Mouse (Mus musculus): Measurements from ENCODE around the gene Itk. TPM values are rescaled to one million over a fixed set of nuclear protein-coding genes. Genes with fewer than 3 reads are reported as not detected.

The Itk gene
- polyA plus RNA-seq, 1 experiment = 125 TPM

DNA sequence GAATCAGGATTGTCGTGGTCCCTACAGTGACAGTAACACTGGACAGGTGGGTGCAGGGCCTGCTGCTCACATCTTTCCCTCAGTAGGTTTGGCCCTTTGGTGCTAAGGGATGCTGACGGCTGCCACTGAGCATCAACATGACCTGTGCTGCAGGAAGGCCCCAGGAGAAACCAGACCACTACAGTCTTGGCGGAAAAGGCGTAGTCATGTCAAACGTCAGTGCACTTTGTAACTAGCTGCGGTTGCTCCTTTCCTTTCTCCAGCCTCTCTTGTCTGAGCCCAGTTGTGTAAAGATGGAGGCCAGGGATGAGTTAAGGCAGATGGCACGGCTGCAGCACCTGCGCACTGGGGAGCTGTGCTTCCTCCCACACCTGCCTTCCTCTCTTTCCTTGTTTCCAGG, 14.3 kb downstream of the Itk start:
- H3K4me1 ChIP-seq (replicated peaks; ENCODE audit: control insufficient read depth, insufficient read depth, low read length) = peaks cover 41% of the 10 kb centered on the region
- WGBS = 67% methylated on average over 8 of the region's 8 CpGs
- peak overlapping the region; percentile 35; the same call in 1 of the 2 replicates for H3K27ac ChIP-seq (ENCODE audit: control insufficient read depth, insufficient read depth, low read length)
- no peak for DNase-seq
- H3K4me3 ChIP-seq (ENCODE audit: control insufficient read depth, insufficient read depth, low read length) = no peak overlapping the region
- H3K27me3 ChIP-seq (ENCODE audit: control insufficient read depth, insufficient read depth, low read length) = no peaks in the 10 kb centered on the region
- H3K36me3 ChIP-seq (ENCODE audit: control insufficient read depth, insufficient read depth, low read length) = peaks cover 27% of the 10 kb centered on the region
- TF ChIP-seq CTCF (IDR thresholded peaks at IDR 0.05; ENCODE audit: borderline replicate concordance, control insufficient read depth, extremely low read depth, insufficient read depth, low read length, poor library complexity) (no peak), POLR2A (IDR thresholded peaks at IDR 0.05; ENCODE audit: control insufficient read depth, extremely low read depth, insufficient read depth, low read length, poor library complexity) (no peak)

DNA sequence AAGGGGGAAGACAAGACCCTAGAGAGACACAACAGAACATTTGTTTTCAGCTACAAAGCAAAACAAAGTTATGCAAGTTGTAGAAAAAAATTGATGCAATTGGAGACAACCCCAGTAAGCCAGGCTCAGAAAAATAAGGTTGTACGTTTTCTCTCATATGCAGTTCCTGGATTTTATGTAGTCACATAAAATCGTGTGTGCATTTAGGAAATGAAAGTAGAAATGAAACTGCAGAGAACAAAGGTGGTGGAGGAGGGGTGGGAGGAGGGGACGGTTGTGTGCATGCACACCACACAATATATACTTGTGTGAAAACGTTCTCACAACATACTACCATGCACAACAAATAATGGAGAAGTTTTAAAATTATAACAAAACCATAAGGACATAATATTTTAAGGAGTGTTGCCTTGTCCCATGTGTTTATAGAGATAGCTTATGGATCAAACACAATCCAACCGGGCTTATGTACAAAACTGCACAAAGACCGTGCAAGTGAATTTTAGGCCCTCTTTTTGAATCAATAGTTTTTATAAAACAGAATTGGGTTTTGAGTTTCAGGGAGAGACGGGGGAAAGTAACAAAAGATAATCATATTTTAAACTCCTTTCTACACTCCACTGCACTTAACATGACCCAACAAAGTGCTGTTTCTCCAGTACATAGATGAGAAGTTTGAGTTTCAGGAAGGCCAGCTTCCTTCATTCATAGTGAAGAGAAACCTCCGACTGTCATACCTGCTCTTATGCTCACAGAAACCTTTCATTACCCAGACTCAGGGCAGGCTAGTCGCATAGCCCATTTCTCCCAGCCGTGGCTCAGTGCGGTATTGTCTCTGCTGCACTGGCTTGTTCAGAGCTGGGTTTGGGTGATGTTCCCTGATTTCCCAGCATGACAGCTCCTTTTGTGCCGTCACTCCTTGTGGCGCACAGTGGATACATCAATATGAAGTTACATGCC, 16.0 kb downstream of the Itk start:
- no peak for DNase-seq
- H3K4me1 ChIP-seq (replicated peaks; ENCODE audit: control insufficient read depth, insufficient read depth, low read length) = peaks cover 33% of the 10 kb centered on the region
- no peaks in the 10 kb centered on the region for H3K27me3 ChIP-seq (ENCODE audit: control insufficient read depth, insufficient read depth, low read length)
- H3K36me3 ChIP-seq (ENCODE audit: control insufficient read depth, insufficient read depth, low read length) = peaks cover 34% of the 10 kb centered on the region
- TF ChIP-seq CTCF (IDR thresholded peaks at IDR 0.05; ENCODE audit: borderline replicate concordance, control insufficient read depth, extremely low read depth, insufficient read depth, low read length, poor library complexity) (no peak), POLR2A (IDR thresholded peaks at IDR 0.05; ENCODE audit: control insufficient read depth, extremely low read depth, insufficient read depth, low read length, poor library complexity) (no peak)
- WGBS = 53% methylated on average over 13 of the region's 13 CpGs
- H3K27ac ChIP-seq (ENCODE audit: control insufficient read depth, insufficient read depth, low read length) = peak overlapping the region; percentile 87
- H3K4me3 ChIP-seq (ENCODE audit: control insufficient read depth, insufficient read depth, low read length) = no peak overlapping the region

- H3K4me1 ChIP-seq (replicated peaks; ENCODE audit: control insufficient read depth, insufficient read depth, low read length) = peaks cover 33% of the 10 kb centered on the region
- WGBS = 14% methylated on average over 8 of the region's 8 CpGs
These were observed 16.9 kb downstream of the Itk start for GRCm38 (mm10) chr11:46372331-46372953.

DNA sequence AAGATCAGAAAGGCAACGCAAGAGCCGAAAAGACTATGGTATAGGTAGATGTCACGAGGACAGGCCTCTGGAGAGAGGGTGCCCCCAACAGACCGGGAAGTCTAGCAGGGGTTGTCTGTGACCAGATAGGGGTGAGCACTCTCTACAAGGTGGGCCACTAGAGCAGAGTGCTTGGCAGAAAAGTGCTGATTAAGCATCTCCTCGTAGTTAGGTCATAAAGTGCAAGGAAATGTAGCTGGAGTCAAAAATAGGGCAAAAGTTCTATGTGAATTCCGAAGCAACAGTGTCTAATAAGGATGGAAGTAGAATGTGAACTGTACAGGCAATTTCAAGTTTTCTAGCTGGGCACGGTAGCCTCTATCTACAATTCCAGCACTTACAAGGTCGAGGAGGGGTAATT, 18.1 kb downstream of the Itk start:
- Histone ChIP-seq H3K4me1 (replicated peaks; ENCODE audit: control insufficient read depth, insufficient read depth, low read length) (peaks cover 27% of the 10 kb centered on the region), H3K4me3 (ENCODE audit: control insufficient read depth, insufficient read depth, low read length) (no peak overlapping the region), H3K27ac (ENCODE audit: control insufficient read depth, insufficient read depth, low read length) (no peak overlapping the region), H3K27me3 (ENCODE audit: control insufficient read depth, insufficient read depth, low read length) (no peaks in the 10 kb centered on the region), H3K36me3 (ENCODE audit: control insufficient read depth, insufficient read depth, low read length) (peaks cover 44% of the 10 kb centered on the region)
- WGBS = 94% methylated on average over 8 of the region's 8 CpGs
- DNase-seq = no peak
- TF ChIP-seq CTCF (IDR thresholded peaks at IDR 0.05; ENCODE audit: borderline replicate concordance, control insufficient read depth, extremely low read depth, insufficient read depth, low read length, poor library complexity) (no peak), POLR2A (IDR thresholded peaks at IDR 0.05; ENCODE audit: control insufficient read depth, extremely low read depth, insufficient read depth, low read length, poor library complexity) (no peak)

More at GRCm38 (mm10) chr11:46372331-46372953, 16.9 kb downstream of the Itk start:
- H3K27me3 ChIP-seq (ENCODE audit: control insufficient read depth, insufficient read depth, low read length) = no peaks in the 10 kb centered on the region
- DNase-seq = no peak
- TF ChIP-seq CTCF (IDR thresholded peaks at IDR 0.05; ENCODE audit: borderline replicate concordance, control insufficient read depth, extremely low read depth, insufficient read depth, low read length, poor library complexity) (no peak), POLR2A (IDR thresholded peaks at IDR 0.05; ENCODE audit: control insufficient read depth, extremely low read depth, insufficient read depth, low read length, poor library complexity) (no peak)
- H3K4me3 ChIP-seq (ENCODE audit: control insufficient read depth, insufficient read depth, low read length) = no peak overlapping the region
- H3K27ac ChIP-seq (ENCODE audit: control insufficient read depth, insufficient read depth, low read length) = peak overlapping the region; percentile 87
- H3K36me3 ChIP-seq (ENCODE audit: control insufficient read depth, insufficient read depth, low read length) = peaks cover 43% of the 10 kb centered on the region

DNA sequence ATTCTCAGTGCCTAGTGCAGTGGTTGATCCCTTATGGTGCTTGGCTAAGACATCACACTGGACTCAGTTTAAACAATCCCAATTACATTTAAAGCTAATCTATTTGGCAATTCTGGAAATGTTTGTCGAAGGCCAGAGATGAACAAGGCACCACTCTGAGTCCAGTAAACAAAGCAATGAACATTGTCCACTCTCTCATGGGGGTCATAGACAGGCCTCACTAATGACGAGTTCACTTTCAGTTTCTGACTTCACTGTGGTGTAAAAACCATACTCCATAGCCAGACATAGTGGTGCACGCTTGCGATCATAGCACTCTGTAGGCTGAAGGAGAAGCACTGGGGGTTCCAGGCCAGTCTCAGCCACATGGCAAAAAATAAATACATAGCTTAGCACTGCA, 18.9 kb downstream of the Itk start:
- Histone ChIP-seq H3K27ac (ENCODE audit: control insufficient read depth, insufficient read depth, low read length) (no peak overlapping the region), H3K27me3 (ENCODE audit: control insufficient read depth, insufficient read depth, low read length) (no peaks in the 10 kb centered on the region), H3K4me3 (ENCODE audit: control insufficient read depth, insufficient read depth, low read length) (no peak overlapping the region), H3K4me1 (replicated peaks; ENCODE audit: control insufficient read depth, insufficient read depth, low read length) (peaks cover 27% of the 10 kb centered on the region), H3K36me3 (ENCODE audit: control insufficient read depth, insufficient read depth, low read length) (peaks cover 52% of the 10 kb centered on the region)
- DNase-seq = no peak
- 90% methylated on average over 4 of the region's 4 CpGs for WGBS
- TF ChIP-seq CTCF (IDR thresholded peaks at IDR 0.05; ENCODE audit: borderline replicate concordance, control insufficient read depth, extremely low read depth, insufficient read depth, low read length, poor library complexity) (no peak), POLR2A (IDR thresholded peaks at IDR 0.05; ENCODE audit: control insufficient read depth, extremely low read depth, insufficient read depth, low read length, poor library complexity) (no peak)

GRCm38 (mm10) chr11:46366357-46366756, 23.0 kb downstream of the Itk start:
- Histone ChIP-seq H3K27me3 (ENCODE audit: control insufficient read depth, insufficient read depth, low read length) (no peaks in the 10 kb centered on the region), H3K4me3 (ENCODE audit: control insufficient read depth, insufficient read depth, low read length) (no peak overlapping the region), H3K27ac (ENCODE audit: control insufficient read depth, insufficient read depth, low read length) (no peak overlapping the region), H3K4me1 (replicated peaks; ENCODE audit: control insufficient read depth, insufficient read depth, low read length) (peaks cover 16% of the 10 kb centered on the region), H3K36me3 (ENCODE audit: control insufficient read depth, insufficient read depth, low read length) (peaks cover 77% of the 10 kb centered on the region)
- TF ChIP-seq CTCF (IDR thresholded peaks at IDR 0.05; ENCODE audit: borderline replicate concordance, control insufficient read depth, extremely low read depth, insufficient read depth, low read length, poor library complexity) (no peak), POLR2A (IDR thresholded peaks at IDR 0.05; ENCODE audit: control insufficient read depth, extremely low read depth, insufficient read depth, low read length, poor library complexity) (no peak)
- no peak for DNase-seq
- 89% methylated on average over 3 of the region's 3 CpGs for WGBS

Measured in thymus, adult 2 months (tissue).